Mouse (Mus musculus) hindbrain, embryonic 11.5 days (tissue): Measurements from ENCODE around the gene Ror1. TPM values are rescaled to one million over a fixed set of nuclear protein-coding genes. Genes with fewer than 3 reads are reported as not detected.
A peak's percentile ranks its signal among the peaks of the same experiment; 100 is the strongest.

ENCODE experiments used
- ATAC-seq: fragments of 200-750 bp; cut with Nextera tagmentation; 2 replicates; pipeline ENCODE4 v1.8.0; 2017; ENCODE audit warnings: mild to moderate bottlenecking, moderate TSS enrichment, moderate library complexity; ENCODE audit not compliant: low FRiP score
- DNase-seq: peaks from one replicate; pipeline ENCODE4 v3.0.0-alpha.2; 2015; ENCODE audit warnings: low spot score
- H3K27ac ChIP-seq: fragments of 300-500 bp; sonication (generic); 2 replicates; pipeline ENCODE4 v1.5.1; 2014; ENCODE audit warnings: mild to moderate bottlenecking, low read depth, low read length
- H3K27me3 ChIP-seq: fragments of 300-500 bp; sonication (generic); 2 replicates; pipeline ENCODE4 v1.6.1; 2014; ENCODE audit warnings: mild to moderate bottlenecking, low read length, moderate library complexity, mixed read lengths; ENCODE audit not compliant: control insufficient read depth, insufficient read depth
- H3K36me3 ChIP-seq: fragments of 300-500 bp; sonication (generic); 2 replicates; pipeline ENCODE4 v1.6.1; 2014; ENCODE audit warnings: mild to moderate bottlenecking, low read length, moderate library complexity, mixed read lengths; ENCODE audit not compliant: control insufficient read depth, insufficient read depth
- H3K4me1 ChIP-seq: fragments of 300-500 bp; sonication (generic); replicated peaks from 2 replicates; pipeline ENCODE4 v1.6.1; 2014; ENCODE audit warnings: low read length, mixed read lengths; ENCODE audit not compliant: control insufficient read depth, insufficient read depth
- H3K4me2 ChIP-seq: fragments of 300-500 bp; sonication (generic); replicated peaks from 2 replicates; pipeline ENCODE4 v1.6.1; 2014; ENCODE audit warnings: mild to moderate bottlenecking, low read depth, low read length
- H3K4me3 ChIP-seq: fragments of 300-500 bp; sonication (generic); 2 replicates; pipeline ENCODE4 v1.5.1; 2014; ENCODE audit warnings: low read depth, low read length
- H3K9ac ChIP-seq: fragments of 300-500 bp; sonication (generic); 2 replicates; pipeline ENCODE4 v1.6.1; 2014; ENCODE audit warnings: low read depth, low read length
- H3K9me3 ChIP-seq: fragments of 300-500 bp; sonication (generic); 2 replicates; pipeline ENCODE4 v1.6.1; 2016; ENCODE audit warnings: low read length; ENCODE audit not compliant: control insufficient read depth
- WGBS: fragments of 180-500 bp; shearing (Covaris S2); extraction: QIAGEN DNeasy Blood & Tissue Kit; methylation state at CpG from one replicate; pipeline ENCODE4 v1.1.7; 2014; 5-methylcytosine and 5-hydroxymethylcytosine counted together
- polyA plus RNA-seq: library from polyadenylated mRNA; unstranded; fragments of >200 nt; fragmentation: Nextera tagmentation; extraction: Ambion mirVana; gene quantifications from 2 replicates; pipeline ENCODE4 v1.2.1, GENCODE M21; 2014

Ror1 gene
- polyA plus RNA-seq: 5.7 and 6.4 TPM in 2 replicates

DNA sequence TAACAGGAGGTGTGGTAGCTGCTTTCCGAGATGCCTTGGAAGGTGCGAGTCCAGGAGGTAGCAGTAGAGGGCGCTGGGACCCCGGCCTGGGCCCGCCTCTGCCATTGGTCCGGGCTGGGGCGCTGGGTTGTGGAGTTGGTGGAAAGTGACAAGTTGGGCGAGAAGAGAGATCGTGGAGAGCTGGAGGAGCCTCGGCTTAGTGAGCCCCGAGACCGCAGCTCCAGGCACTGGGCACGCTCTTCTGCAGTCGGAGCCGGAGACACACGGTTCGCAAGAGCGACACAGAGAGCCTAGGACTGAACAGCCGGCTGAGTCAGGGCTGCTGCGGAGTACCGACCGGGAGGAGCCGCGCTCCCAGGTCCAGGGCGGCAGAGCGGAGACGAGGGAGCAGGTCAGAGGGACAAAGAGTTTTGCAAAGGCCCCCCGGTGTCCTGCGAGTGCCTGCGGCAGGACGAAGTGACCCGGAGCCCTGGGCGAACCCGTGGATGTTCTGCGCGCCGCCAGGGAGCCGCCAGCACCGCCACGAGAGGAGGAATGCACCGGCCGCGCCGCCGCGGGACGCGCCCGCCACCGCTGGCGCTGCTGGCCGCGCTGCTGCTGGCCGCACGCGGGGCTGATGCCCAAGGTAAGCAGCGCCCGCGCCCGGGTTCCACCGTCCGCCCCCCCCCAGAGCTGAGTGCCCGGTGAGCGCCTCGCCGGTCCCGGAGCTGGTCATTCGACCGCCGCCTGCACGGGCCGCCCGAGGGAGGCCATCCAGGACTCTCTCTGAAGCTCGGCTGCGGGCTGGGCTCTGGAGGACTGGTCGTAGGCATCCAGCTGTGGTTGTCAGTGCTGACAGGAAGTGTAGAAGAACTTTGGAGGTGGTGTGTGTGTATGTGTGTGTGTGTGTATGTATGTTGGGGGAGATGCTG lies at the start of gene Ror1:
Ror1 (plus strand) TSS at position 107 of the 911 bp plus-strand sequence.
- DNase-seq: peak; percentile 92
- H3K27ac ChIP-seq: peak within 1 kb of the TSS; percentile 51; the same call in 1 of the 2 replicates
- H3K4me1 ChIP-seq: no peaks in the 10 kb centered on the region
- H3K9me3 ChIP-seq: no peaks in the 10 kb centered on the region
- H3K4me2 ChIP-seq: peak within 1 kb of the TSS; percentile 94
- H3K4me3 ChIP-seq: peak within 1 kb of the TSS; percentile 74
- peak within 1 kb of the TSS; percentile 75 for H3K9ac ChIP-seq
- H3K27me3 ChIP-seq: no peaks in the 10 kb centered on the region
- ATAC-seq: peak; percentile 91
- H3K36me3 ChIP-seq: no peaks in the 10 kb centered on the region
- 0% methylated on average over 63 of the region's 76 CpGs for WGBS

DNA sequence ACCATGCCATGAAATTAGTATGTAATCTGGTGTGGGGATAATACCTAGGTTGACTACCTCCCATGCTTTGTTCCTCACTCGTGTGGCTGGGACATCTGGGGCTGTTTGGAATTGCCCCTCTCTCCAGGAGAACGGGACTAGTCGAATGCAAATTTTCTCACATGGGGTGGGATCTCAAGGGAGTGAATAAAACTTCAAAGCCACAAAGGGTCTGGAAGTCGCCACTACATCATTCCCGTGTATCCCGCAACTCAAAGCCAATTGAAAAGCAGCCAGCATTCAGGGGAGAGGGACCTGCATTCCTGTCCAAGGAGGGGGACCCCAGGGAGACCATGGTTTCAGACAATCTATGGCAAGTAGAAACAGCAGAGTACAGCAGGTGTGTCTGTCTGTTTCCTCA lies 48.5 kb upstream of the Ror1 start:
- Histone ChIP-seq H3K9me3 (no peaks in the 10 kb centered on the region), H3K4me2 (no peak overlapping the region), H3K27ac (no peak overlapping the region), H3K27me3 (no peaks in the 10 kb centered on the region), H3K9ac (no peak overlapping the region), H3K36me3 (no peaks in the 10 kb centered on the region), H3K4me3 (no peak overlapping the region), H3K4me1 (no peaks in the 10 kb centered on the region)
- no peak for ATAC-seq
- no peak for DNase-seq
- 28% methylated on average over 6 of the region's 6 CpGs for WGBS

DNA sequence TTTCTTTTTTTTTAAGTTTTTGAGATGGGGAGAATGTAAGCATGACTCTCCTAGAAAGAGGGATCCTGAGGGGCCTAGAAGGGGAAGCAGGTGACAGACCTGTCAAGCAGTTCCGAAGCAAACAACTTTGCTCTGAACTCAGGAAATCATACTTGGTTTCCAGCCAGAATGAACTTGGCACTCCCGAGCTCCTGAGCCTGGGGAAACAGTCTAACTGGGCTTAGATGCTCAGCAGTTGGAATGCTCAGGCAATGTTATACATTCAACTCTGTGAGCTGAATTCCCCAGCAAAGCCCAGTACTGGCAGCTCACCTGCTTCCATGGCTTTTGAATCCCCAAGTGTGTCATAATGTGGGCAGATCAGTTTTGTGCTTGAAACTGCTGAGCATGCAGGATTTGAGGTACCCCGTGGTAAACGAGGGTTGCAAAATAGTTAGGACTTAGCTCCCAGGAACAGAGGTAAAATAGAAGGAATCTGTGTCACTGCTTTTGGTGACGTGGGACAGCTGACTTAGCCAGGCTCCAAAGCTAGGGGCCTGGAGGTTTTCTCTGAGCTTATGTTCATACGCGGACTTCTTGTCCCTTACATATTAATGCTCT lies 47.1 kb upstream of the Ror1 start:
- WGBS: 84% methylated on average over 7 of the region's 7 CpGs
- Histone ChIP-seq H3K9ac (no peak overlapping the region), H3K4me3 (no peak overlapping the region), H3K36me3 (no peaks in the 10 kb centered on the region), H3K4me2 (no peak overlapping the region), H3K27ac (no peak overlapping the region), H3K4me1 (no peaks in the 10 kb centered on the region), H3K9me3 (no peaks in the 10 kb centered on the region), H3K27me3 (no peaks in the 10 kb centered on the region)
- no peak for ATAC-seq
- no peak for DNase-seq

DNA sequence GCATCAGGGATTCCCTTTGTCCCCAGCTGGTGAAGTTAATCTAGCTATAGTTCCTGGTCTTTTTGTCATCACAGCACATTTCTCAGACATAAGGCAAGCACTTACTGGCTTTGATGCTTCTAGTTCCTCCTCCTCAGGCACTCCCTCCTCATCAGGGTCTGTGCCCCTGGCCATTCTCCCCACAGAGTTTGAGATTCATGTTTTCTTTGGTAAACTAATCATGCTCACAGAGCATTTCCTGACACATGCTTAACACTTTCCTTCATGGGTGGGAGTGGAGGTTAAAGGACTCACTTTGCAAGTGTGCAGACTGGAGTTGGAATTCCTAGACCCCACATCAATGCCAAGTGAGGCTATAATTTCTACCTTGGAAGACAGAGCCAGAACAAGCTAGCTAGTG lies 43.8 kb upstream of the Ror1 start:
- Histone ChIP-seq H3K4me2 (no peak overlapping the region), H3K9ac (no peak overlapping the region), H3K4me3 (no peak overlapping the region), H3K4me1 (no peaks in the 10 kb centered on the region), H3K36me3 (no peaks in the 10 kb centered on the region), H3K27ac (no peak overlapping the region), H3K27me3 (no peaks in the 10 kb centered on the region), H3K9me3 (no peaks in the 10 kb centered on the region)
- no peak for ATAC-seq
- DNase-seq: no peak

DNA sequence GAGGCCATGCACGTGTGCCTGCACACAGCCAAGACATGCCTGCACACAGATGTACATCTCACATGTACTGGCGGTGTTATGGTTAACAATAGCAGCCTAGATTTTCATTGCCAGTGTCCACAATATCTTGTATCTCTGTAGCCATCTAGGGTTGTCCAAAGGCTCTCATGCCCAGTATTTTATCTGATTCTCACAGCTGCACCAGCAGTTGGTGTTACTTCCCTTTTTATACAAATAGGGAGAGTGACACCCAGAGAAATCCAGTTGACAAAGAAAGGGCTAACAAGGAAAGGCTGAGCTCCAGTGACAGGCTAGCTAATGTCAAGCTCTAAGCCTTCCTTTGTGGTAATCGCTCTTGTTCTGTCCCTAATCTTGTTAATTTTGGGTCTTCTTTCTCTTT lies 43.3 kb upstream of the Ror1 start:
- no peak overlapping the region for H3K4me3 ChIP-seq
- no peaks in the 10 kb centered on the region for H3K9me3 ChIP-seq
- H3K4me2 ChIP-seq: no peak overlapping the region
- no peaks in the 10 kb centered on the region for H3K36me3 ChIP-seq
- H3K27me3 ChIP-seq: no peaks in the 10 kb centered on the region
- no peaks in the 10 kb centered on the region for H3K4me1 ChIP-seq
- WGBS: 80% methylated on average over 3 of the region's 3 CpGs
- H3K27ac ChIP-seq: no peak overlapping the region
- DNase-seq: no peak
- ATAC-seq: no peak
- H3K9ac ChIP-seq: no peak overlapping the region

DNA sequence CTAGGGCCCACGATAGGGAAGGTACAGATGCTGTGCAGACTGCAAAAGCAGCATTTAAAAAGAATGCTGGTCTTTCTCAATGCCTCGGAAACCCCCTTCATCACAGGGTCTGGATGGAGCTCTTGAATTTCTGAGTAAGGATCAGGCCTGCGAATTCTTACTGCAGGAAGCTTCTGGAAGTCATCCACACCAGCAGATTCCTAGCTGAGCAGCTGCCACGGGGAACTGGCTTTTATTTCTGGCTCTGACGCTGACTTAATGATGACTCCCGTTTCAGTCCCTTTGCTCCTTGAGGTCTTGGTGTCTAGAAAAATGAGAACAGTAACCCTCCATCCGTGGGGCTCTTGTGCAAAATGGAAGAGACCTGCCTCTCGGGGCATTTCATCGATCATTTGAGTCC lies 39.5 kb upstream of the Ror1 start:
- Histone ChIP-seq H3K36me3 (no peaks in the 10 kb centered on the region), H3K27ac (no peak overlapping the region), H3K27me3 (no peaks in the 10 kb centered on the region), H3K4me3 (no peak overlapping the region), H3K9me3 (no peaks in the 10 kb centered on the region), H3K9ac (no peak overlapping the region), H3K4me2 (no peak overlapping the region), H3K4me1 (no peaks in the 10 kb centered on the region)
- ATAC-seq: no peak
- 77% methylated on average over 9 of the region's 9 CpGs for WGBS
- no peak for DNase-seq

DNA sequence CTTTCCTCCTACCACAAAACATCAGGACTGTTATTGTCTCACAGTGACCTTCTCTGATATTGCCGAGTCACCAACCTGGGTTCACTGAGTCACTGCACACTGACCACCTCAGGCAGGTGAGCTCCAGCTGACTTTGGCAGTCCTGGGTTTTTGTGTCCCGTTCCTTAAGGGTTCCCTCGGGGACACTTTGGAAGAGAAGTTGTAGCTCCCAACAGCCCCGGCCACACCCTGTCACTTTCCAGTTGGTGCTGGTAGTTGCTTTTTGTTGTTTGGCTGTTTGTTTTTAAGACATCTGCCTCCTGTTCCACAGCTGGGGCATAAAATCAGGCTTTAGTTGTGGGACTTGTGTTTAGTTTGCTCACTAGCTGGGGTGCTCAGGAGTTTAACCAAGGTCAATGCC lies 39.1 kb upstream of the Ror1 start:
- DNase-seq: no peak
- Histone ChIP-seq H3K9ac (no peak overlapping the region), H3K4me2 (no peak overlapping the region), H3K4me3 (no peak overlapping the region), H3K36me3 (no peaks in the 10 kb centered on the region), H3K27ac (no peak overlapping the region), H3K9me3 (no peaks in the 10 kb centered on the region), H3K4me1 (no peaks in the 10 kb centered on the region), H3K27me3 (no peaks in the 10 kb centered on the region)
- 76% methylated on average over 4 of the region's 4 CpGs for WGBS
- no peak for ATAC-seq

DNA sequence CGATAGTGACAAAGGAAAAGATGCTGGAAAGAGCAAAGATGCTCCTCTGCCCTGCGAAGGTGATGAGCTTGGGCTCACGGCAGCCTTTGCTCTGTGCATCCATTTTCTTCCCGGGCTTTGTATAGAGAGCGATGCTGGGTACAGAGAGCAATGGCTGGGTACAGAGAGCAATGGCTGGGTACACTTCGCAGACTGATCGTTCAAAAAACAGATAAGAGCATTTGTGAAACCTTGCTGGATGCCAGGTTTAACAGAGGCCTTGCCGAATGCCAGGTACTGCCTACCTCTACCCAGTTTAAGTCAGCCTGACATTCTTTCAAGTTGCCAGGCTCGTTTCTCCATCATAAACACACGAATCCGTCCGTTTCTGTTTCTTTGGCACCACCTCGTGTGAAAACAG lies 38.2 kb upstream of the Ror1 start:
- DNase-seq (no peak), ATAC-seq (no peak)
- Histone ChIP-seq H3K27me3 (no peaks in the 10 kb centered on the region), H3K36me3 (no peaks in the 10 kb centered on the region), H3K27ac (no peak overlapping the region), H3K9ac (no peak overlapping the region), H3K4me3 (no peak overlapping the region), H3K9me3 (no peaks in the 10 kb centered on the region), H3K4me2 (no peak overlapping the region), H3K4me1 (no peaks in the 10 kb centered on the region)
- WGBS: 91% methylated on average over 13 of the region's 13 CpGs

DNA sequence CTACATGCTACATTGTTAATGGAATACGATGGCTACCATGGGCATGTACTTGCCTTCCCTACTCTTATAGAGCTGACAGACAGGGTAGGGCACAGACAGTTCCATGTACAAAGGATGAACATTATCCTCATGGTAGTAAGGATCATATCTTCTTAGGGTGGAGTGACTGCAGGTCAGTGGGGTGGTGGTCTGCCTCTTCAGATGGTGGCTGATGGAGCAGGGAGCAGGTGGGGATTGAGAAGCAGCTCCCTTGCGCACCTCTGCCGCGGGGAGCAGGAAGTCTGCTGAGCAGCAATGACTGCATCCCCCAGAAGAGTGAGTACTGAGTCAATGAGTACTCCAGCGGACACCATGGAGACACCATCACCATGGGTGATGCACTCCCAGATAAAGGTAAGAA lies 37.0 kb upstream of the Ror1 start:
- no peak for ATAC-seq
- Histone ChIP-seq H3K27me3 (no peaks in the 10 kb centered on the region), H3K9ac (no peak overlapping the region), H3K27ac (no peak overlapping the region), H3K4me3 (no peak overlapping the region), H3K4me2 (no peak overlapping the region), H3K36me3 (no peaks in the 10 kb centered on the region), H3K9me3 (no peaks in the 10 kb centered on the region), H3K4me1 (no peaks in the 10 kb centered on the region)
- DNase-seq: no peak
- WGBS: 95% methylated on average over 5 of the region's 5 CpGs
